Mouse (Mus musculus): ENCODE data around the gene Gm7879.
"Not testable (repeated sequence)": the region's sequence is repeated elsewhere in the genome, so short reads cannot be mapped to it uniquely, and the experiment has no call there.

The Gm7879 gene

DNA sequence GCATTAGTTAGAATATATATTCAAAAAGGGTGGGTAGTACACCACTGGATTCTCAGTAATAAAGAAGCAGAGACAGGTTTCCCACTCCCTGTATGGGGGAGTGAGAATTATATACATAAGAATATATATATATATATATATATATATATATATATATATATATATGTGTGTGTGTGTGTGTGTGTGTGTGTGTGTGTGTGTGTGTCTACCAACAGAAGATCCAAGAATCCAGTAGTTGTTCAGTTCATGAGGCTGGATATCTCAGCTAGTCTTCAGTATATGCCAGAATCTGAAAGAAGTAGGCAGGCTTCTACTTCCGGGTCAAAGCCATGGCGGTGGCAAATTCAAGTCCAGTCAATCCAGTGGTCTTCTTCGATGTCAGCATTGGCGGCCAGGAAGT, at the start of gene Gm7879:
Gene Gm7879, plus strand, starts transcription at position 301 of the 400 bp plus-strand sequence.
- TF ChIP-seq GATA4 (IDR thresholded peaks at IDR 0.05; ENCODE audit: insufficient replicate concordance, low read length): not testable (repeated sequence)

DNA sequence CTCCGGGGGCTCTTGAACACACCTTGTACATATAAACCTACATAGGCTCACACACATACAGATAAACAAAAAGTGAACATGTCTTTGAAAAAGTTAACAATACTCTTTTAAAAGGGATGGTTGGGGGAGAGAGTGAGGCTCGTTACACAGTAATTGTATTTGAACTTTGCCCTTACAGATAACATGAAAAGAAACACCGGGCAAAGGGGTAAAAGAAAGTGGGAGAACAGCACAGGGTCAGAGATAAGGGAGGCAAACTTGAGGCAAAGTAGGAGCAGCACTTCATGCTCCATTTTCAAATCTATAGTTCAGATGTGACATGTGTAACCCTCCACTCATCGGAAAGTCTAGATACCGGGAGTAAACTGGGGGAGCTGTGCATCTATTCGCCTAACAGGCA, 49.3 kb upstream of the Gm7879 start:
- no peak for TF ChIP-seq GATA4 (IDR thresholded peaks at IDR 0.05; ENCODE audit: insufficient replicate concordance, low read length)

DNA sequence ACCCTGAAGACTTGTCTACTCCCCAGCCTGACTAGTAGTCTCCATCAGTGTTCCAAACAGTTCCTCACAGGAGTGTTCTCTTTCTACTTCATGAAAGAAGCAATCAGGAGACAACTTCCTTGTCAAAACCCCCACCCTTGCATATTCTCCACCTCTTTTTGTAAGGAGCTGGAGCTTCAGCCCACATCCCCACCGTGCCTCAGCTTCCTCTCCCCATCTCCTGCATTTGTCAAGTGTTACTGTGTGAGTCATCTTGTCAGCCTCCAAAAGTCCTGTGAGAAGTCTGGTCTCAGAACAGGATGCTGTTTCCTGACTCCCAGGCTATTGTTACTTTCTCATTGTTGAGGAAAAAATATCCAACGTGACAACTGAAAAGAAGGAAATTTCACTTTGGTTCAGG, 47.6 kb upstream of the Gm7879 start:
- TF ChIP-seq GATA4 (IDR thresholded peaks at IDR 0.05; ENCODE audit: insufficient replicate concordance, low read length): 0 out of 2 replicates have a peak, but pooled peaks have one; percentile 18

DNA sequence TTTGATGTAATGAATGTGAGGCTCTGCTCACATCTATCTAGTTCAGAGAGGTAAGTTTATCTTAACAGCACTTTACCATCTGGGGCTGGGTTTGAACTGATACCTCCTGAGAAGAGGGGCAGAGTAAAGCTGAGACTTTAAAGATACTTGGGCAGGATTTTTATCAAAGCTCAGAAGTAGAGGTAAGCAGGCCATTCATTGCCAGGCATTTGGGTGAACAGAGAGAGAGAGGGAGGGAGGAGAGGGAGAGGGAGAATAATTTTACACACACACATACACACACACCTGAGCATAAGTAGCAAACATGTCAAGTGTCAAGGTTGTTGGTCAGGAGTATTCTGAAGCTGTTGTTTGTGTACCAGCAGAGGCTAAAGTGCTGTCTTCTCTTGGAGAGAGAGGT, 44.7 kb upstream of the Gm7879 start, which contains the start of gene Cd38:
Gene Cd38, plus strand, starts transcription at position 301 of the 400 bp plus-strand sequence.
- TF ChIP-seq GATA4 (IDR thresholded peaks at IDR 0.05; ENCODE audit: insufficient replicate concordance, low read length): no peak

DNA sequence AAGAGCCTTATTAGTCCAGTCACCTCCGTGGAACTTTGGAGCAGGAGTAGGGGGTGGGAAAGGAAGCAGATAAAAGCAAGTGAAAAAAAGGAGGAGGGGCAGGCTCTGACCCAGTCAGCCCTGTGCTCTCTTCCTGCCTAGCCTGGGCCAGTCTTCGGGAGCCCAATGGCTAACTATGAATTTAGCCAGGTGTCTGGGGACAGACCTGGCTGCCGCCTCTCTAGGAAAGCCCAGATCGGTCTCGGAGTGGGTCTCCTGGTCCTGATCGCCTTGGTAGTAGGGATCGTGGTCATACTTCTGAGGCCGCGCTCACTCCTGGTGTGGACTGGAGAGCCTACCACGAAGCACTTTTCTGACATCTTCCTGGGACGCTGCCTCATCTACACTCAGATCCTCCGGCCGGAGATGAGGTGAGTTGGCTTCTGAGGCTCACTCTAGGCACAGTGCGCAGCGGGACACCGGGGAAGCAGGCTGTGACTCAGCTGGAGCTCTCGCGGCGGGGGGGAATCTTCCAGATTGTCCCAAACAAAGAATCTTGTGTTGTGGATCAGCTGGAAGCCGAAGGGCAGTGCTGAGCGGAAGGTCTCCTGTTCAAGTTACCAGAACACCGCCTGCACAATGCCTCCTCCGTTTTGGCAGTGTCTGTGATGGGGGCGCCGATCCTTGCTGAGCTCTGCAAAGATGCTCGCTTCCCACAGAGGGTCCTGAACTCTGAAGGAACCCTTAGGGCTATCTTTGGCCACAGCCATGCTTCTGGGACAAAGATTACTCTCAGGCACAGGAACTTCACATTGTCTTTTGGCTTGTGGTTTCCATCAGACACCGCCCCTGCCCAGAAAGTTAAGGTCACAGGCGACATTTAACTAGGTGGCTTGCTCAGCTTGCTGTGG, 44.0 kb upstream of the Gm7879 start:
- peak; percentile 95 for TF ChIP-seq GATA4 (IDR thresholded peaks at IDR 0.05; ENCODE audit: insufficient replicate concordance, low read length)

DNA sequence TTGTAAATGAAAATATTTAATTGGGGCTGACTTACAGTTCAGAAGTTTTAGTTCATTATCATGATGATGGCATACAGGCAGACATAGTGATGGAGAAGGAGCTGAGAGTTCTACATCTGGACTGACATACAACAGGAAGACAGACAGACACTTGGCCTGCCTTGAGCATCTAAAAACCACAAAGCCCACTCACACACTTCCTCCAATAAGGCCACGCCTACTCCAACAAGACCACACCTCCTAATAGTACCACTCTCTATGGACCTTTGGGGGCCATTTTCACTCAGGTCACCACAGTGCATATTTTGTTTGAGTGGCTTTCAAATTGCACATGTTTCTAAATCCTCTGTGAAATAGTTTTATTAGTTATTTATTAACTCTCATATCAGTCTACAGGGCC, 41.1 kb upstream of the Gm7879 start:
- no peak for TF ChIP-seq GATA4 (IDR thresholded peaks at IDR 0.05; ENCODE audit: insufficient replicate concordance, low read length)

DNA sequence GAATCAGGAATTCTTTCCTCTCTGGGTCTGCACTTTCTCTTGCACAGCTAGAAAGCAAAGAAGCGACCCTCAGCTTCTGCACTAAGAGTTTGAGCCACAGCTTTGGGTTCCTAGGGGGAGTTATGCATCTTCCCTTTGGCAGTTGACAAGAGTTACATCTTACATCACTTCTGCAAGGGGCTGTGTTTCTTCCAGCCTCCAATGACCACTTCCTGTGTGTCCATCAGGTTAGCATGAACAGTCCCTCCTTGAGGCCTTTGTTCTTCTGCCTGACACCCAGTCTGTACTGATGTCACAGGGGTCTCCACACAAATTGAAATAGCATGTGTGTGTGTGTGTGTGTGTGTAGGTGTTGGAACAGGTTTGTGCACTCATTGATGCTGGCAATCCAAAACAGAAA, 40.3 kb upstream of the Gm7879 start:
- TF ChIP-seq GATA4 (IDR thresholded peaks at IDR 0.05; ENCODE audit: insufficient replicate concordance, low read length): no peak

DNA sequence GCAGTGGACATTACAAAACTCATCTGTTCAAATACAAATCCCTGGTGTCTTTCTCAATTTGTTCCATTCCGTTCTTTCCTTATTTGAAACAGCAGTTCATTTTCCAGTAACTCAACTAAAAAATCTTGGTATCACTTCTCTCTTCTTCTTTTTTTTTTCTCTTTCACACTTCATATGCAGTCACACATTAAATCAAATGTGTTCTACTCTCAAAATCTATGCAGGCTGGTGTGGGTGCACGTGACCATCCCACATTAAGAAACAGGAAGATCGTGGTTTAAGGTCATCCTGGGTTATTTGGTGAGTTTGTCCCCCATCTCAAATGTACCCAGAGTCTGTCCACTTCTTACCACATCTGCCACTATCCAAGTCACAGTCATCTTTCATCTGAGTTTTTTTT, 30.9 kb upstream of the Gm7879 start:
- TF ChIP-seq GATA4 (IDR thresholded peaks at IDR 0.05; ENCODE audit: insufficient replicate concordance, low read length): no peak

DNA sequence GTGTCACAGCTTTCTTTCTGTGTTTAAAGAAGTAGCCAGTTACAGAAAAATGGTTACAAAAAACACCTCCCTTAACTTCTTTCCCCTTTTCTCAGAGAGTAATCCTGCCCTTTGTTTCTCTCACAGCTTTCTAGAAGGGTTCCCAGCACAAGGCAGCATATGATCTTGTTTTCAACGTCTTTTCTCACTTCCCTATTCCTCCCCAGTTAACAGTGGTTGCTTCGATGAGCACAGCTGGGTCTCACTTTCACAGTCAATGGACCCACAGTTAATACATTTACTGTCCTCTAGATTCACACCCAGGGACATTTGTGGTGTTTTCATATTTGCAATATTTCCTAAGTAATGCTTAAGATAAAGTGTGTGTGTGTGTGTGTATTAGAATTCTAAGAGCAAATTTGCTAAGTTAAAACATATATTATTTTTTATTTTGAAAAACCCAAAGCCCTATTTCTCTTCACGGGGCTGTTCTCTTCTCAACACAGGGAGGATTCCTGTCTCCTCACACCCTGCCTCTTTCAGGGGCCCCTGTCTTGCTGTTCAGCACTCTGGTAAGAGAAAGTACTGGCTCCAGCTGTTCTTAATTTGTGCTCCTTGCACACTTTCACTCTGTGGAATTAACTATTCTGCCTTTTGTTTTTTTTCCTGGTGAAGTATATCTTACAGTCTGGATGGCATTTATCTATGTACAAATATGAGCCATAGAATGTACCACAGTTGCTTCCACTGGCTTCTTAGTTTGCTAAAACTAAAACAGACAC, 27.7 kb upstream of the Gm7879 start:
- TF ChIP-seq GATA4 (IDR thresholded peaks at IDR 0.05; ENCODE audit: insufficient replicate concordance, low read length): no peak

DNA sequence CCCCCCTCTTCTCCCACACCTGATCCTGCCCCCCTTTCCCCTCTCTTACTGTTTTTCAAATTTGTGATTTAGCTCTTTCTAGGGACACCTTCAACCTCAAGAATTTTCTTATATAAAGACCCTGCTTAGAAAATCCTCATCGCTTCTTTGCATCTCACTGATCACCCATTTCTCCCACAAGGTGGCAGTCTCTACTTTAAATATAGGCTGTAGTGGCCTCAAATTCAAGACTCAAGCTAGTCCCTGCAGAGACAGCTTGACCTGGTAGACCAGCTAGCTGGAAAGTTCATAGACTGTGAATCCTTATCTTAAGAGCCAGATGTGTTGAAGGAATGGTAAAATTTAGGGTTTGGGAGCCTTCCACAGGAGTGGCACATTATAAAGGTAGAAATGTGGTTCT, 20.6 kb upstream of the Gm7879 start:
- TF ChIP-seq GATA4 (IDR thresholded peaks at IDR 0.05; ENCODE audit: insufficient replicate concordance, low read length): no peak

DNA sequence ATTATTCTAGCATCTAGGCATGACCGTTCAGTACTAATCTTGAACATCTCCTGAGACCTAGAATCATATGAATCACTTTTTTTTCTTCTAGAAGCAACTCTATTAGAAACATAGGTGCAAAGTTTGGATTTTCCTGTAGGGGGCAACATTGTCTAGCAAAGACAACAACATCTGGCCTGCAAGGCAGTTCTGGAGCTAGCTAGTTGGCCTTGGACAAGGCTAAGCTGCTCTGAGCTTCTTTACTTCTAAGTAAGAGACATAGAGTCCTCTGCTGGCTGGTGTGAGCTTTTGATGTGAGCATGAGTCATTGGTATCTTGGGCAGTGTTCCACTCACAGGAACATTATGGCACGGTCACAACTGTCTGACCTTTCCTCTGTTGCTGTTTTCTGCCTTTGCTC, 18.8 kb upstream of the Gm7879 start:
- no peak for TF ChIP-seq GATA4 (IDR thresholded peaks at IDR 0.05; ENCODE audit: insufficient replicate concordance, low read length)

DNA sequence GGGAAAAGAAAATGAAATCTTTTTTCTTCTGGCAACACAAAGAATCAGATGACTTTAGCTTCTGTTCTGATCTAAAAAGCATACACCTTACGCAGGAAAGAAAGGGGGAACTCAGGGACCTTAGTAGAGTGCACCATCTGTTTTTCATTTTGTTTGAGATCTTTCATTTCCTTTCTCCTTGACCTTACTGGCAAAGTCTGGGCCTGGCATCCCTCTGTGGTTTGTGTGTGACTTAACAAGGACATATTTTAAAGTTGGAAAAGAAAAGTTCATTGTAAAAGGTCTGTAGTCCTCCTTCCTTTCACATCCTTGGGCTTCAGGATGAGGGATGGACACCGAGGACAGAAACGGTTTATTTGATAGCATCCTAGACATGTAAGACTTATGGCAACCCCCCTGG, 17.0 kb upstream of the Gm7879 start:
- TF ChIP-seq GATA4 (IDR thresholded peaks at IDR 0.05; ENCODE audit: insufficient replicate concordance, low read length): no peak

DNA sequence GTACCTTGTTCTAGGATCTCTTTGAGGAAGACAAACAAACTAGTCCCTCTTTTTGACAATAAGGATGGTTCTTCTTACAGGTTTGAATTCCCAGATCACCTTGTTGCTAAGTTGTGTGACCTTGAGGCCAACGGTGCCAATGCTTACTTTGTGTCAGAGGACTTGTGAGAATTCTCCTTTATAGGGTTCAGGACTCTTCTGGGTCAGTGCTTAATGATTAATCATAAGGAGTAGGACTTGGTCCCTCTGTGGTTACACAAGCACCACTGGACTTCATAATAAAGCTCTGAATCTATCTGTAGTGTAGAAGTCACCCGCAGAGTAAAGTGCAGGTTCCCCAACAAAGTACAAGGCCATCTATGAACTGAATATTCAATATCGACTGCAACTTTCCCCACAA, 8.3 kb upstream of the Gm7879 start:
- no peak for TF ChIP-seq GATA4 (IDR thresholded peaks at IDR 0.05; ENCODE audit: insufficient replicate concordance, low read length)

DNA sequence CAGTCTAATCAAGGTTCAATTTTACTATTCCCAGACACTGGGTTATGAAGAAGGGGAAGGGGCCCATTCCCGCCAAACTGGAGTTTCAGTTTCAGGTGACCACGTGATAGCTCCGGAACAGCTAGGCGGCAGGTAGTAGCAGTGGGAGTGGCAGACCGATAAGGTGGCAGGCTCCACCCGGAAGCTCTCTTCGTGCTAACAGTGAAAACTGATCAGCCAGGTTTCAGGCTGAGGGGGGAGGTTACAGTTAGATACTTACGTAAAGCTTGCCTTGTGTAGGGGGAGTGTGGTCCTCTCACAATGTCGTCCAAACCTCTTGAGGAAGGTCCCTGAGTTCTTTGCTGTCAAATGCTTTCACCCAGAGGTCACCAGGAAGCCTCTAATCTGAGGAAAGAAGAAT, 3.7 kb upstream of the Gm7879 start:
- no peak for TF ChIP-seq GATA4 (IDR thresholded peaks at IDR 0.05; ENCODE audit: insufficient replicate concordance, low read length)

DNA sequence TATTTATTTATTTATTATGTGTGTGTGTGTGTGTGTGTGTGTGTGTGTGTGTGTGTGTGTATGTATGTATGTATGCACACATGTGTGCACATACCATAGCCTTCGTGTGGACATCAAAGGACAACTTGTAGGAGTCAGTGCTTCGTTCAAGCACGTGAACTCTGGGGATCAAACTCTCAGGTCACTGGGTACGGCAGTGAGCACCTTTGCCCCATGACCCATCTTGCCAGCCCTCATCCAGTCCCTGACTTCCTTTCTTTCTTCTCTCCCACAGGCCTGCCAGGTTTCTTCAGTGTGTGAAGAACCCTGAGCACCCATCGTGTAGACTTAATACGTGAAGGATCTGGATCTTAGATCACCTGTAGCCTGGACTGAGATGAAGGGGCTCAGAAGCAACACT, 2.9 kb upstream of the Gm7879 start:
- TF ChIP-seq GATA4 (IDR thresholded peaks at IDR 0.05; ENCODE audit: insufficient replicate concordance, low read length): no peak

DNA sequence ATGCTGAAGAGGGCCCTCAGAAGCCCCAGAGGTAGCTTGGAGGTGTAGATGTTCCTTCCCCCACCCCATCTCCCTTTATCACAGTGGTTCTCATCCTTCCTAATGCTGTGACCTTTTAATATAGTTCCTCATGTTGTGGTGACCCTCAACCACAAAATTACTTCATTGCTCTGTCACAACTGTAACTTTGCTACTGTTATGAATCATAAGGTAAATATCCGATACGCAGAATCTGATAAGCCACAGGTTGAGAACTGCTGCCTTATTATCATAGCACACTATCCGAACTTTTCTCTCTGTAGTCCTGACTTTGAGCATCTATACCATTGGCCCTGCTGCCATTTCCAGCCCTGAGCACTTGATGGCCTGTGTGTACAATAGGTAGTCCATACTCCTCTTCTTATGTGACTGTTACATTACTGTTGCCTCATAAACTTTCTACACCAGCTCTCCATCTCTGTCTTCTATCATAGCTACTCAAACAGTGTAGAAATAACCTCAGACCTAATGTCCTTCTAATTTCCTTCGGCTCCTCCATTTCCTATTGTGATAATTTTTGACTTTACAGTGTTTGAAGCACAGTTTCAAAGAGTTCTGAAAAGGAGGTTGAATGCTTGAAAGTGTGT, 2.4 kb downstream of the Gm7879 start:
- TF ChIP-seq GATA4 (IDR thresholded peaks at IDR 0.05; ENCODE audit: insufficient replicate concordance, low read length): no peak

Measured in liver, adult (tissue).